Mouse (Mus musculus): Measurements from ENCODE around the gene Bloc1s1. TPM values are rescaled to one million over a fixed set of nuclear protein-coding genes. Genes with fewer than 3 reads are reported as not detected.

Gene Bloc1s1
- polyA plus RNA-seq, 1 experiment from 2014 or later: 210 TPM

- Histone ChIP-seq H3K4me2 (replicated peaks) (peak overlapping the region; percentile 89), H3K9me3 (no peaks in the 10 kb centered on the region), H3K27ac (peak overlapping the region; percentile 96), H3K9ac (peak overlapping the region; percentile 79), H3K4me3 (peak overlapping the region; percentile 81), H3K27me3 (no peaks in the 10 kb centered on the region), H3K36me3 (peaks cover 20% of the 10 kb centered on the region), H3K4me1 (peaks cover 34% of the 10 kb centered on the region)
- under 1% methylated on average over 40 of the region's 40 CpGs for WGBS
- peak; percentile 16; the same call in 1 of the 2 replicates for ATAC-seq (ENCODE audit: insufficient number of reproducible peaks, insufficient read depth, low FRiP score, low TSS enrichment)
Measured at GRCm38 (mm10) chr10:128890383-128891295, 33.2 kb downstream of the Bloc1s1 start.

GRCm38 (mm10) chr10:128889846-128890245 lies 34.0 kb downstream of the Bloc1s1 start:
- H3K9ac ChIP-seq: peak overlapping the region; percentile 79
- peaks cover 34% of the 10 kb centered on the region for H3K4me1 ChIP-seq
- peak overlapping the region; percentile 96 for H3K27ac ChIP-seq
- H3K4me2 ChIP-seq (replicated peaks): peak overlapping the region; percentile 89
- H3K4me3 ChIP-seq: peak overlapping the region; percentile 81
- H3K9me3 ChIP-seq: no peaks in the 10 kb centered on the region
- H3K36me3 ChIP-seq: peaks cover 28% of the 10 kb centered on the region
- WGBS: 16% methylated on average over 1 of the region's 2 CpGs
- H3K27me3 ChIP-seq: no peaks in the 10 kb centered on the region
- ATAC-seq (ENCODE audit: insufficient number of reproducible peaks, insufficient read depth, low FRiP score, low TSS enrichment): no peak

- Histone ChIP-seq H3K9me3 (no peaks in the 10 kb centered on the region), H3K4me1 (peaks cover 34% of the 10 kb centered on the region), H3K36me3 (peaks cover 28% of the 10 kb centered on the region), H3K4me2 (replicated peaks) (peak overlapping the region; percentile 89), H3K27ac (peak overlapping the region; percentile 96), H3K9ac (peak overlapping the region; percentile 79), H3K4me3 (peak overlapping the region; percentile 81), H3K27me3 (no peaks in the 10 kb centered on the region)
- WGBS: 2% methylated on average over 6 of the region's 7 CpGs
- peak; percentile 73 for ATAC-seq (ENCODE audit: insufficient number of reproducible peaks, insufficient read depth, low FRiP score, low TSS enrichment)
Measured at GRCm38 (mm10) chr10:128888941-128889827, 34.7 kb downstream of the Bloc1s1 start.

- Histone ChIP-seq H3K4me2 (replicated peaks) (no peak overlapping the region), H3K27me3 (no peaks in the 10 kb centered on the region), H3K9ac (no peak overlapping the region), H3K4me1 (no peaks in the 10 kb centered on the region), H3K27ac (no peak overlapping the region), H3K36me3 (peaks cover 52% of the 10 kb centered on the region), H3K9me3 (no peaks in the 10 kb centered on the region), H3K4me3 (no peak overlapping the region)
- WGBS: 91% methylated on average over 5 of the region's 5 CpGs
- no peak for ATAC-seq (ENCODE audit: insufficient number of reproducible peaks, insufficient read depth, low FRiP score, low TSS enrichment)
Measured at GRCm38 (mm10) chr10:128882067-128882466, 41.8 kb downstream of the Bloc1s1 start.

GRCm38 (mm10) chr10:128878811-128879210 lies 45.0 kb downstream of the Bloc1s1 start:
- H3K4me1 ChIP-seq: no peaks in the 10 kb centered on the region
- ATAC-seq (ENCODE audit: insufficient number of reproducible peaks, insufficient read depth, low FRiP score, low TSS enrichment): no peak

GRCm38 (mm10) chr10:128878291-128878690 lies 45.5 kb downstream of the Bloc1s1 start:
- no peaks in the 10 kb centered on the region for H3K4me1 ChIP-seq
- no peaks in the 10 kb centered on the region for H3K27me3 ChIP-seq
- H3K4me3 ChIP-seq: no peak overlapping the region
- no peak overlapping the region; the same call in 1 of the 2 replicates for H3K27ac ChIP-seq
- H3K36me3 ChIP-seq: peaks cover 49% of the 10 kb centered on the region
- H3K9me3 ChIP-seq: no peaks in the 10 kb centered on the region
- ATAC-seq (ENCODE audit: insufficient number of reproducible peaks, insufficient read depth, low FRiP score, low TSS enrichment): no peak
- H3K9ac ChIP-seq: no peak overlapping the region
- no peak overlapping the region for H3K4me2 ChIP-seq (replicated peaks)

More at GRCm38 (mm10) chr10:128878811-128879210, 45.0 kb downstream of the Bloc1s1 start:
- Histone ChIP-seq H3K27ac (no peak overlapping the region), H3K4me2 (replicated peaks) (no peak overlapping the region), H3K9ac (no peak overlapping the region), H3K27me3 (no peaks in the 10 kb centered on the region), H3K9me3 (no peaks in the 10 kb centered on the region), H3K4me3 (no peak overlapping the region), H3K36me3 (peaks cover 49% of the 10 kb centered on the region)
- 73% methylated on average over 2 of the region's 2 CpGs for WGBS

- no peak for ATAC-seq (ENCODE audit: insufficient number of reproducible peaks, insufficient read depth, low FRiP score, low TSS enrichment)
- H3K4me3 ChIP-seq: no peak overlapping the region
- H3K36me3 ChIP-seq: peaks cover 52% of the 10 kb centered on the region
- 85% methylated on average over 3 of the region's 3 CpGs for WGBS
- H3K9me3 ChIP-seq: no peaks in the 10 kb centered on the region
- H3K9ac ChIP-seq: no peak overlapping the region
- H3K4me1 ChIP-seq: no peaks in the 10 kb centered on the region
- no peaks in the 10 kb centered on the region for H3K27me3 ChIP-seq
- H3K27ac ChIP-seq: no peak overlapping the region
- H3K4me2 ChIP-seq (replicated peaks): no peak overlapping the region
Measured at GRCm38 (mm10) chr10:128870341-128870740, 53.5 kb downstream of the Bloc1s1 start.

Other genes with a start within 250 kb of the Bloc1s1 start
- 18.5 and 19.5 TPM in 2 replicates for gene Suox, start 250.0 kb downstream of the Bloc1s1 start, polyA plus RNA-seq (2016; fragmentation: Nextera tagmentation; extraction: Ambion mirVana)
- gene Rab5b, start 227.8 kb downstream of the Bloc1s1 start, polyA plus RNA-seq (2016; fragmentation: Nextera tagmentation; extraction: Ambion mirVana): 80.0 and 85.6 TPM in 2 replicates
- 26.3 and 48.0 TPM in 2 replicates for gene Pmel, start 219.8 kb downstream of the Bloc1s1 start, polyA plus RNA-seq (2016; fragmentation: Nextera tagmentation; extraction: Ambion mirVana)
- 134 and 143 TPM in 2 replicates for gene Cdk2, start 219.0 kb downstream of the Bloc1s1 start, polyA plus RNA-seq (2016; fragmentation: Nextera tagmentation; extraction: Ambion mirVana)
- 9.3 and 10.4 TPM in 2 replicates for gene Dgka, start 179.2 kb downstream of the Bloc1s1 start, polyA plus RNA-seq (2016; fragmentation: Nextera tagmentation; extraction: Ambion mirVana)
- gene Pym1, start 176.1 kb downstream of the Bloc1s1 start, polyA plus RNA-seq (2016; fragmentation: Nextera tagmentation; extraction: Ambion mirVana): 48.9 and 53.1 TPM in 2 replicates
- 0.42 and 0.93 TPM in 2 replicates for gene Mmp19, start 133.1 kb downstream of the Bloc1s1 start, polyA plus RNA-seq (2016; fragmentation: Nextera tagmentation; extraction: Ambion mirVana)
- gene Dnajc14, start 120.0 kb downstream of the Bloc1s1 start, polyA plus RNA-seq (2016; fragmentation: Nextera tagmentation; extraction: Ambion mirVana): 55.6 and 60.5 TPM in 2 replicates
- 24.8 and 25.7 TPM in 2 replicates for gene Tmem198b, start 119.7 kb downstream of the Bloc1s1 start, polyA plus RNA-seq (2016; fragmentation: Nextera tagmentation; extraction: Ambion mirVana)
- gene Sarnp, start 106.7 kb downstream of the Bloc1s1 start, polyA plus RNA-seq (2016; fragmentation: Nextera tagmentation; extraction: Ambion mirVana): 227 and 230 TPM in 2 replicates
- 31.5 and 35.5 TPM in 2 replicates for gene Ormdl2, start 102.4 kb downstream of the Bloc1s1 start, polyA plus RNA-seq (2016; fragmentation: Nextera tagmentation; extraction: Ambion mirVana)
- gene Gdf11, start 32.3 kb downstream of the Bloc1s1 start, polyA plus RNA-seq (2016; fragmentation: Nextera tagmentation; extraction: Ambion mirVana): 10.8 and 11.9 TPM in 2 replicates
- 459 and 465 TPM in 2 replicates for gene Cd63, start 23.0 kb downstream of the Bloc1s1 start, polyA plus RNA-seq (2016; fragmentation: Nextera tagmentation; extraction: Ambion mirVana)
- 14.2 and 14.7 TPM in 2 replicates for gene Rdh5, start 1.1 kb downstream of the Bloc1s1 start, polyA plus RNA-seq (2016; fragmentation: Nextera tagmentation; extraction: Ambion mirVana)
- gene Itga7, start 9.8 kb upstream of the Bloc1s1 start, polyA plus RNA-seq (2016; fragmentation: Nextera tagmentation; extraction: Ambion mirVana): 5.2 TPM in 2 replicates
- 0.13 TPM in 1 of 2 replicates, not detected in the other for gene Mettl7b, start 37.0 kb upstream of the Bloc1s1 start, polyA plus RNA-seq (2016; fragmentation: Nextera tagmentation; extraction: Ambion mirVana)
- not detected in 2 replicates for gene Olfr9, start 65.4 kb upstream of the Bloc1s1 start, polyA plus RNA-seq (2016; fragmentation: Nextera tagmentation; extraction: Ambion mirVana)
- not detected in 2 replicates for gene Olfr763, start 86.8 kb upstream of the Bloc1s1 start, polyA plus RNA-seq (2016; fragmentation: Nextera tagmentation; extraction: Ambion mirVana)
- not detected in 2 replicates for gene Olfr764-ps1, start 115.9 kb upstream of the Bloc1s1 start, polyA plus RNA-seq (2016; fragmentation: Nextera tagmentation; extraction: Ambion mirVana)
- gene Olfr765, start 126.0 kb upstream of the Bloc1s1 start, polyA plus RNA-seq (2016; fragmentation: Nextera tagmentation; extraction: Ambion mirVana): not detected in 2 replicates
- gene Olfr766-ps1, start 144.9 kb upstream of the Bloc1s1 start, polyA plus RNA-seq (2016; fragmentation: Nextera tagmentation; extraction: Ambion mirVana): not detected in 2 replicates
- gene Olfr767, start 158.9 kb upstream of the Bloc1s1 start, polyA plus RNA-seq (2016; fragmentation: Nextera tagmentation; extraction: Ambion mirVana): not detected in 2 replicates
- gene Olfr768, start 175.3 kb upstream of the Bloc1s1 start, polyA plus RNA-seq (2016; fragmentation: Nextera tagmentation; extraction: Ambion mirVana): not detected in 2 replicates
- gene Olfr769, start 193.8 kb upstream of the Bloc1s1 start, polyA plus RNA-seq (2016; fragmentation: Nextera tagmentation; extraction: Ambion mirVana): not detected in 2 replicates
- gene Olfr770, start 215.0 kb upstream of the Bloc1s1 start, polyA plus RNA-seq (2016; fragmentation: Nextera tagmentation; extraction: Ambion mirVana): not detected in 2 replicates
- gene Olfr771, start 240.7 kb upstream of the Bloc1s1 start, polyA plus RNA-seq (2016; fragmentation: Nextera tagmentation; extraction: Ambion mirVana): not detected in 2 replicates

Data from embryonic facial prominence, embryonic 12.5 days (tissue).